ENCODE assay signal across 8 mouse cellular contexts in the genomic region with DNA sequence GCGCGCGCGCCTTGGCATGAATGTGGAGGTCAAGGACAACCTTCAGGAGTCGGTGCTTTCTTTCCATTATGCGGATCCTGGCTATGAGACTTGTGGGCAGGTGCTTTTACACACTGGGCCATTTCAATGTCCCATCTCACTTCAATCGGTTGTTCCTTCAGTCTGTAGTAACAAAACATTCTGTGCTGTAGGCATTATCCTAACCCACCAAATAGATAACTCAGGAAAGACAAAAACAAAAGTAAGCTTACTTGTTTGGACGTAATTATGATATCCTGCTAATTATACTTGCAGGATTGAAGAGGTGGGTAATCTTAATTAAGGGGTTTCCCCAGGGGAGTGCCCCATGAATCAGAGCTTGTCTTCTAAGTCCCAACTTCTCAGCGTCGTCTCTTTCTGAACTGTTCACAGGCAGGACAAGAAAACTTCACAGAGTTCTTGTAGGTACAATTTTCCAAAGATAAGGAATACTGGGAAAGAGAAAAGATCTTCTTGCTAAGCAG. TPM values are rescaled to one million over a fixed set of nuclear protein-coding genes. Genes with fewer than 3 reads are reported as not detected.
DNase-seq lines count a peak whose midpoint lies in the region; ATAC-seq lines count a peak whose summit lies in the region.

No protein-coding gene starts in this region.

- H3K4me2 ChIP-seq in kidney, embryonic 16.5 days (replicated peaks; ENCODE audit: low read depth, low read length): peak overlapping the region; percentile 55
- H3K4me2 ChIP-seq in hindbrain, embryonic 15.5 days: peak overlapping the region; percentile 86
- H3K4me2 ChIP-seq in midbrain, embryonic 16.5 days (ENCODE audit: low read length): peak overlapping the region; percentile 54

- WGBS in kidney, embryonic 16.5 days: 45% methylated on average over 10 of the region's 10 CpGs
- WGBS in embryonic facial prominence, embryonic 10.5 days: 50% methylated on average over 10 of the region's 10 CpGs
- 43% methylated on average over 10 of the region's 10 CpGs for WGBS in hindbrain, embryonic 15.5 days
- 41% methylated on average over 10 of the region's 10 CpGs for WGBS in midbrain, embryonic 16.5 days

- H3K27ac ChIP-seq in kidney, embryonic 16.5 days (ENCODE audit: low read length): peak overlapping the region; percentile 59
- peak overlapping the region; percentile 94 for H3K27ac ChIP-seq in embryonic facial prominence, embryonic 10.5 days (replicated peaks)
- H3K27ac ChIP-seq in hindbrain, embryonic 15.5 days (replicated peaks): peak overlapping the region; percentile 84
- H3K27ac ChIP-seq in midbrain, embryonic 16.5 days (ENCODE audit: low read length): peak overlapping the region; percentile 78

- peaks cover 2% of the 10 kb centered on the region for H3K36me3 ChIP-seq in kidney, embryonic 16.5 days (ENCODE audit: insufficient read depth, low read length)
- H3K36me3 ChIP-seq in embryonic facial prominence, embryonic 10.5 days (replicated peaks): peaks cover 24% of the 10 kb centered on the region
- no peaks in the 10 kb centered on the region for H3K36me3 ChIP-seq in hindbrain, embryonic 15.5 days
- no peaks in the 10 kb centered on the region for H3K36me3 ChIP-seq in midbrain, embryonic 16.5 days (ENCODE audit: control insufficient read depth, insufficient read depth, low read length)

- H3K9me3 ChIP-seq in kidney, embryonic 16.5 days (ENCODE audit: low read length): no peaks in the 10 kb centered on the region
- H3K9me3 ChIP-seq in embryonic facial prominence, embryonic 10.5 days: no peaks in the 10 kb centered on the region
- H3K9me3 ChIP-seq in hindbrain, embryonic 15.5 days: no peaks in the 10 kb centered on the region
- H3K9me3 ChIP-seq in midbrain, embryonic 16.5 days (replicated peaks; ENCODE audit: control insufficient read depth, low read length, poor library complexity, severe bottlenecking): no peaks in the 10 kb centered on the region

- H3K9ac ChIP-seq in kidney, embryonic 16.5 days (replicated peaks; ENCODE audit: low read length): peak overlapping the region; percentile 50
- H3K9ac ChIP-seq in hindbrain, embryonic 15.5 days: no peak overlapping the region; the same call in 1 of the 2 replicates
- peak overlapping the region; percentile 28; the same call in 1 of the 2 replicates for H3K9ac ChIP-seq in midbrain, embryonic 16.5 days (ENCODE audit: low read depth, low read length)

- ATAC-seq in kidney, embryonic 16.5 days (ENCODE audit: low FRiP score, low TSS enrichment): no peak
- ATAC-seq in hindbrain, embryonic 15.5 days (ENCODE audit: low FRiP score, low read depth): no peak
- no peak for ATAC-seq in midbrain, embryonic 16.5 days

- H3K4me1 ChIP-seq in kidney, embryonic 16.5 days (ENCODE audit: insufficient read depth, low read length): peaks cover 28% of the 10 kb centered on the region
- H3K4me1 ChIP-seq in embryonic facial prominence, embryonic 10.5 days: peaks cover 40% of the 10 kb centered on the region
- H3K4me1 ChIP-seq in hindbrain, embryonic 15.5 days (replicated peaks): peaks cover 34% of the 10 kb centered on the region
- H3K4me1 ChIP-seq in midbrain, embryonic 16.5 days (ENCODE audit: control insufficient read depth, insufficient read depth, low read length): peaks cover 26% of the 10 kb centered on the region

- H3K27me3 ChIP-seq in kidney, embryonic 16.5 days (ENCODE audit: insufficient read depth, low read length): no peaks in the 10 kb centered on the region
- H3K27me3 ChIP-seq in embryonic facial prominence, embryonic 10.5 days (replicated peaks; ENCODE audit: low read depth, poor library complexity, severe bottlenecking): no peaks in the 10 kb centered on the region
- H3K27me3 ChIP-seq in hindbrain, embryonic 15.5 days: no peaks in the 10 kb centered on the region
- no peaks in the 10 kb centered on the region for H3K27me3 ChIP-seq in midbrain, embryonic 16.5 days (ENCODE audit: control insufficient read depth, insufficient read depth, low read depth, low read length)

- DNase-seq in kidney, adult 9 months: no peak
- no peak for DNase-seq in embryonic facial prominence, embryonic 10.5 days (ENCODE audit: low spot score)
- DNase-seq in urinary bladder, postnatal 25 days (ENCODE audit: low spot score): no peak
- no peak for DNase-seq in gastrocnemius, postnatal 10 days
- DNase-seq in thymus, postnatal 0 days (ENCODE audit: low spot score): no peak

- peak overlapping the region; percentile 87 for H3K4me3 ChIP-seq in kidney, embryonic 16.5 days (ENCODE audit: low read length)
- H3K4me3 ChIP-seq in embryonic facial prominence, embryonic 10.5 days: peak overlapping the region; percentile 88
- H3K4me3 ChIP-seq in hindbrain, embryonic 15.5 days: peak overlapping the region; percentile 72
- H3K4me3 ChIP-seq in midbrain, embryonic 16.5 days (ENCODE audit: low read depth, low read length): peak overlapping the region; percentile 35

RNA-seq across cellular contexts. Expression of gene Kmt5c, which starts 0.8 kb away (rescaled TPM):
- 99.3 and 104 TPM in 2 replicates for polyA plus RNA-seq in kidney, embryonic 16.5 days (2015; fragmentation: Nextera tagmentation; extraction: Ambion mirVana)
- 102 and 103 TPM in 2 replicates for polyA plus RNA-seq in embryonic facial prominence, embryonic 10.5 days (2016; fragmentation: Nextera tagmentation; extraction: Ambion mirVana)
- polyA plus RNA-seq in hindbrain, embryonic 15.5 days (2015; fragmentation: Nextera tagmentation; extraction: Ambion mirVana): 57.4 and 61.8 TPM in 2 replicates
- polyA plus RNA-seq in midbrain, embryonic 16.5 days (2015; fragmentation: Nextera tagmentation; extraction: Ambion mirVana): 58.5 and 61.1 TPM in 2 replicates
- total RNA-seq in gastrocnemius, postnatal 10 days (2021): 10 to 100 TPM; 20.6 to 34.1 TPM
- polyA plus RNA-seq in thymus, postnatal 0 days (2015; fragmentation: Nextera tagmentation; extraction: Ambion mirVana): 44.1 and 44.2 TPM in 2 replicates

RNA-seq across cellular contexts. Expression of gene Cox6b2, which starts 13.8 kb away (rescaled TPM):
- polyA plus RNA-seq in kidney, embryonic 16.5 days (2015; fragmentation: Nextera tagmentation; extraction: Ambion mirVana): 71.2 and 71.4 TPM in 2 replicates
- 42.5 and 46.0 TPM in 2 replicates for polyA plus RNA-seq in embryonic facial prominence, embryonic 10.5 days (2016; fragmentation: Nextera tagmentation; extraction: Ambion mirVana)
- 24.1 and 28.1 TPM in 2 replicates for polyA plus RNA-seq in hindbrain, embryonic 15.5 days (2015; fragmentation: Nextera tagmentation; extraction: Ambion mirVana)
- 19.3 and 21.3 TPM in 2 replicates for polyA plus RNA-seq in midbrain, embryonic 16.5 days (2015; fragmentation: Nextera tagmentation; extraction: Ambion mirVana)
- total RNA-seq in gastrocnemius, postnatal 10 days (2021): 1 to 10 TPM; 4.3 to 5.4 TPM
- polyA plus RNA-seq in thymus, postnatal 0 days (2015; fragmentation: Nextera tagmentation; extraction: Ambion mirVana): 37.9 TPM in 2 replicates

RNA-seq across cellular contexts. Expression of gene Tmem150b, which starts 14.0 kb away (rescaled TPM):
- 0.07 and 0.08 TPM in 2 replicates for polyA plus RNA-seq in kidney, embryonic 16.5 days (2015; fragmentation: Nextera tagmentation; extraction: Ambion mirVana)
- polyA plus RNA-seq in embryonic facial prominence, embryonic 10.5 days (2016; fragmentation: Nextera tagmentation; extraction: Ambion mirVana): 0.14 and 0.20 TPM in 2 replicates
- polyA plus RNA-seq in hindbrain, embryonic 15.5 days (2015; fragmentation: Nextera tagmentation; extraction: Ambion mirVana): 0.12 and 0.27 TPM in 2 replicates
- 0.25 TPM in 1 of 2 replicates, not detected in the other for polyA plus RNA-seq in midbrain, embryonic 16.5 days (2015; fragmentation: Nextera tagmentation; extraction: Ambion mirVana)
- under 1 TPM in 1 of 2 experiments, not detected in 1; 0.27 TPM for total RNA-seq in gastrocnemius, postnatal 10 days (2021)
- polyA plus RNA-seq in thymus, postnatal 0 days (2015; fragmentation: Nextera tagmentation; extraction: Ambion mirVana): 0.82 and 1.4 TPM in 2 replicates

RNA-seq across cellular contexts. Expression of gene Fam71e2, which starts 32.0 kb away (rescaled TPM):
- not detected in 2 replicates for polyA plus RNA-seq in kidney, embryonic 16.5 days (2015; fragmentation: Nextera tagmentation; extraction: Ambion mirVana)
- not detected in 2 replicates for polyA plus RNA-seq in embryonic facial prominence, embryonic 10.5 days (2016; fragmentation: Nextera tagmentation; extraction: Ambion mirVana)
- polyA plus RNA-seq in hindbrain, embryonic 15.5 days (2015; fragmentation: Nextera tagmentation; extraction: Ambion mirVana): not detected in 2 replicates
- not detected in 2 replicates for polyA plus RNA-seq in midbrain, embryonic 16.5 days (2015; fragmentation: Nextera tagmentation; extraction: Ambion mirVana)
- total RNA-seq in gastrocnemius, postnatal 10 days (2021): not detected
- polyA plus RNA-seq in thymus, postnatal 0 days (2015; fragmentation: Nextera tagmentation; extraction: Ambion mirVana): not detected in 2 replicates

RNA-seq across cellular contexts. Expression of gene Il11, which starts 43.6 kb away (rescaled TPM):
- polyA plus RNA-seq in kidney, embryonic 16.5 days (2015; fragmentation: Nextera tagmentation; extraction: Ambion mirVana): 0.17 and 0.42 TPM in 2 replicates
- 0.15 and 0.19 TPM in 2 replicates for polyA plus RNA-seq in embryonic facial prominence, embryonic 10.5 days (2016; fragmentation: Nextera tagmentation; extraction: Ambion mirVana)
- 0.87 and 1.1 TPM in 2 replicates for polyA plus RNA-seq in hindbrain, embryonic 15.5 days (2015; fragmentation: Nextera tagmentation; extraction: Ambion mirVana)
- 1.3 TPM in 2 replicates for polyA plus RNA-seq in midbrain, embryonic 16.5 days (2015; fragmentation: Nextera tagmentation; extraction: Ambion mirVana)
- under 1 TPM; 0.20 to 0.31 TPM for total RNA-seq in gastrocnemius, postnatal 10 days (2021)
- 0.13 and 0.30 TPM in 2 replicates for polyA plus RNA-seq in thymus, postnatal 0 days (2015; fragmentation: Nextera tagmentation; extraction: Ambion mirVana)

Comparison
In these comparisons a context has a peak if more than half of its experiments do, and no peak if none do; other contexts are left out.
1. H3K4me3 ChIP-seq: peak in every context shown above with its lines; median percentile 88 in embryonic facial prominence, embryonic 10.5 days; 87 in kidney, embryonic 16.5 days; 72 in hindbrain, embryonic 15.5 days; 35 in midbrain, embryonic 16.5 days.